Mouse (Mus musculus) intestine, postnatal 0 days (tissue): ENCODE data around the gene Rbms1. TPM values are rescaled to one million over a fixed set of nuclear protein-coding genes. Genes with fewer than 3 reads are reported as not detected.

Source experiments
- ATAC-seq: fragments of 200-750 bp; cut with Nextera tagmentation; 2 replicates; pipeline ENCODE4 v1.8.0; 2017; ENCODE audit warnings: mild to moderate bottlenecking, moderate TSS enrichment, moderate library complexity
- H3K27ac ChIP-seq: fragments of 300-500 bp; sonication (generic); 2 replicates; pipeline ENCODE4 v1.5.1; 2014; ENCODE audit warnings: mild to moderate bottlenecking, low read depth, low read length, moderate library complexity
- H3K27me3 ChIP-seq: fragments of 300-500 bp; sonication (generic); replicated peaks from 2 replicates; pipeline ENCODE4 v1.6.1; 2014; ENCODE audit warnings: low read length, mixed read lengths; ENCODE audit not compliant: control insufficient read depth, insufficient read depth
- H3K36me3 ChIP-seq: fragments of 300-500 bp; sonication (generic); 2 replicates; pipeline ENCODE4 v1.6.1; 2014; ENCODE audit warnings: mild to moderate bottlenecking, moderate library complexity; ENCODE audit not compliant: control insufficient read depth, insufficient read depth
- H3K4me1 ChIP-seq: fragments of 300-500 bp; sonication (generic); replicated peaks from 2 replicates; pipeline ENCODE4 v1.6.1; 2014; ENCODE audit warnings: antibody characterized with exemption, low read length, mixed read lengths; ENCODE audit not compliant: control insufficient read depth, insufficient read depth
- H3K4me2 ChIP-seq: fragments of 300-500 bp; sonication (generic); replicated peaks from 2 replicates; pipeline ENCODE4 v1.6.1; 2014; ENCODE audit warnings: low read depth, mild to moderate bottlenecking, moderate library complexity
- H3K4me3 ChIP-seq: fragments of 300-500 bp; sonication (generic); 2 replicates; pipeline ENCODE4 v1.5.1; 2014; ENCODE audit warnings: low read depth, low read length
- H3K9ac ChIP-seq: fragments of 300-500 bp; sonication (generic); 2 replicates; pipeline ENCODE4 v1.6.1; 2014; ENCODE audit warnings: mild to moderate bottlenecking, low read depth, low read length
- H3K9me3 ChIP-seq: fragments of 300-500 bp; sonication (generic); 2 replicates; pipeline ENCODE4 v1.6.1; 2016; ENCODE audit warnings: mixed run types; ENCODE audit not compliant: control insufficient read depth
- CTCF ChIP-seq: sonication (generic); IDR thresholded peaks from 2 replicates; pipeline ENCODE4 v1.5.1; 2016; ENCODE audit warnings: low read depth, mild to moderate bottlenecking, control low read depth, antibody characterized with exemption, moderate library complexity
- WGBS: fragments of 180-500 bp; shearing (Covaris S2); extraction: QIAGEN DNeasy Blood & Tissue Kit; methylation state at CpG from one replicate; pipeline ENCODE4 v1.1.7; 2014; 5-methylcytosine and 5-hydroxymethylcytosine counted together
- polyA plus RNA-seq: library from polyadenylated mRNA; unstranded; fragments of >200 nt; fragmentation: Nextera tagmentation; extraction: Ambion mirVana; gene quantifications from 2 replicates; pipeline ENCODE4 v1.2.1, GENCODE M21; 2015

Rbms1 gene
- polyA plus RNA-seq, 1 experiment from 2014 or later, result 41.4 TPM

GRCm38 (mm10) chr2:60808822-60809221, 154.2 kb downstream of the Rbms1 start:
- peaks cover 12% of the 10 kb centered on the region; the same call in 1 of the 2 replicates for H3K4me1 ChIP-seq
- H3K36me3 ChIP-seq, result no peaks in the 10 kb centered on the region
- no peaks in the 10 kb centered on the region for H3K9me3 ChIP-seq
- H3K27me3 ChIP-seq, result no peaks in the 10 kb centered on the region
- no peak for ATAC-seq
- TF ChIP-seq CTCF, result no peak
- no peak overlapping the region for H3K4me2 ChIP-seq
- H3K27ac ChIP-seq, result no peak overlapping the region
- H3K9ac ChIP-seq, result no peak overlapping the region
- no peak overlapping the region for H3K4me3 ChIP-seq
- 83% methylated on average over 6 of the region's 6 CpGs for WGBS

- Histone ChIP-seq H3K9me3 (no peaks in the 10 kb centered on the region), H3K27ac (peak overlapping the region; percentile 60), H3K4me1 (peaks cover 12% of the 10 kb centered on the region; the same call in 1 of the 2 replicates), H3K4me2 (peak overlapping the region; percentile 46), H3K4me3 (0 out of 2 replicates have a peak overlapping the region, but pooled peaks have one; percentile 5), H3K9ac (no peak overlapping the region), H3K27me3 (no peaks in the 10 kb centered on the region), H3K36me3 (no peaks in the 10 kb centered on the region)
- TF ChIP-seq CTCF, result no peak
- peak; percentile 57 for ATAC-seq
- whole genome bisulfite sequencing, result 26% methylated on average over 11 of the region's 11 CpGs
These were observed 155.4 kb downstream of the Rbms1 start for GRCm38 (mm10) chr2:60807341-60808195.

GRCm38 (mm10) chr2:60804763-60805162, 158.2 kb downstream of the Rbms1 start:
- no peak for TF ChIP-seq CTCF
- WGBS, result 64% methylated on average over 7 of the region's 7 CpGs
- Histone ChIP-seq H3K4me3 (no peak overlapping the region), H3K4me1 (peaks cover 17% of the 10 kb centered on the region; the same call in 1 of the 2 replicates), H3K9ac (no peak overlapping the region), H3K27ac (no peak overlapping the region), H3K4me2 (no peak overlapping the region), H3K9me3 (no peaks in the 10 kb centered on the region), H3K27me3 (no peaks in the 10 kb centered on the region), H3K36me3 (no peaks in the 10 kb centered on the region)
- ATAC-seq, result no peak

- Histone ChIP-seq H3K9me3 (no peaks in the 10 kb centered on the region), H3K36me3 (no peaks in the 10 kb centered on the region), H3K4me3 (no peak overlapping the region), H3K4me1 (peaks cover 15% of the 10 kb centered on the region; the same call in 1 of the 2 replicates), H3K27me3 (no peaks in the 10 kb centered on the region), H3K27ac (no peak overlapping the region), H3K9ac (no peak overlapping the region), H3K4me2 (no peak overlapping the region)
- WGBS, result 93% methylated on average over 6 of the region's 6 CpGs
- ATAC-seq, result no peak
- TF ChIP-seq CTCF, result no peak
These were observed 159.6 kb downstream of the Rbms1 start for GRCm38 (mm10) chr2:60803377-60803776.

- no peak for TF ChIP-seq CTCF
- H3K4me2 ChIP-seq, result no peak overlapping the region
- H3K27me3 ChIP-seq, result no peaks in the 10 kb centered on the region
- no peak overlapping the region for H3K4me3 ChIP-seq
- H3K36me3 ChIP-seq, result no peaks in the 10 kb centered on the region
- WGBS, result 64% methylated on average over 8 of the region's 8 CpGs
- no peaks in the 10 kb centered on the region for H3K9me3 ChIP-seq
- no peak overlapping the region for H3K27ac ChIP-seq
- ATAC-seq, result no peak
- H3K9ac ChIP-seq, result no peak overlapping the region
- 0 out of 2 replicates have a peak, but pooled peaks cover 9% of the 10 kb centered on the region for H3K4me1 ChIP-seq
These were observed 160.2 kb downstream of the Rbms1 start for GRCm38 (mm10) chr2:60802828-60803227.

- 49% methylated on average over 4 of the region's 4 CpGs for WGBS
- H3K36me3 ChIP-seq, result peaks cover 4% of the 10 kb centered on the region; the same call in 1 of the 2 replicates
- H3K9ac ChIP-seq, result no peak overlapping the region
- 0 out of 2 replicates have a peak, but pooled peaks cover 4% of the 10 kb centered on the region for H3K4me1 ChIP-seq
- H3K9me3 ChIP-seq, result no peaks in the 10 kb centered on the region
- peak; percentile 76 for TF ChIP-seq CTCF
- H3K4me2 ChIP-seq, result no peak overlapping the region
- H3K27ac ChIP-seq, result no peak overlapping the region
- no peak for ATAC-seq
- no peak overlapping the region for H3K4me3 ChIP-seq
- no peaks in the 10 kb centered on the region for H3K27me3 ChIP-seq
These were observed 160.8 kb downstream of the Rbms1 start for GRCm38 (mm10) chr2:60802191-60802590.
